Comparison of ENCODE assay signal across 9 mouse cellular contexts in genomic region chr12:25098161-25098550, GRCm38 (mm10). TPM values are rescaled to one million over a fixed set of nuclear protein-coding genes. Genes with fewer than 3 reads are reported as not detected.
A peak's percentile ranks its signal among the peaks of the same experiment; 100 is the strongest.
DNase-seq lines count a peak whose midpoint lies in the region; ATAC-seq and TF ChIP-seq lines count a peak whose summit lies in the region.
"Had no signal": no experiment of that assay in that cellular context is flagged by ENCODE, and none has a peak within 500 bp of the region (broad histone marks: within the 10 kb centered on the region; RNA-seq: fewer than 3 reads in every experiment).

No protein-coding gene starts in this region.

- no peaks in the 10 kb centered on the region; the same call in 1 of the 2 replicates for H3K36me3 ChIP-seq in heart, embryonic 11.5 days (ENCODE audit: control insufficient read depth, insufficient read depth, low read length)
- no peaks in the 10 kb centered on the region for H3K36me3 ChIP-seq in forebrain, postnatal 0 days (ENCODE audit: insufficient read depth)

- DNase-seq in heart, postnatal 36 days, result no peak
- DNase-seq in CD8-positive naive resting alpha-beta T cell, adult 2 months (ENCODE audit: low read depth in 2 of 2, low spot score in 2 of 2), result peak; percentile 41 to 57
- no peak for DNase-seq in forebrain, postnatal 0 days
- peak; percentile 74 for DNase-seq in lung, postnatal 10 days
- peak; percentile 47 to 56 for DNase-seq in thymus, postnatal 36 days
- no peak for DNase-seq in embryo, embryonic 10 days (ENCODE audit: low spot score)
- DNase-seq in layer of hippocampus, postnatal 25 days (ENCODE audit: extremely low spot score in 1 of 2, low spot score in 1 of 2), result no peak

- TF ChIP-seq CTCF in forebrain, postnatal 0 days (IDR thresholded peaks at IDR 0.05; ENCODE audit: low read depth), result no peak

- peak overlapping the region; percentile 90 for H3K4me2 ChIP-seq in heart, embryonic 11.5 days
- H3K4me2 ChIP-seq in forebrain, postnatal 0 days (ENCODE audit: low read depth), result peak overlapping the region; percentile 95

- no peaks in the 10 kb centered on the region for H3K9me3 ChIP-seq in heart, embryonic 11.5 days (replicated peaks; ENCODE audit: control insufficient read depth, low read length)
- H3K9me3 ChIP-seq in forebrain, postnatal 0 days (ENCODE audit: low read length), result no peaks in the 10 kb centered on the region

- peaks cover 16% of the 10 kb centered on the region for H3K4me1 ChIP-seq in heart, embryonic 11.5 days (ENCODE audit: control insufficient read depth, insufficient read depth, low read length)
- peaks cover 24% of the 10 kb centered on the region for H3K4me1 ChIP-seq in forebrain, postnatal 0 days (ENCODE audit: insufficient read depth)

- intact Hi-C loops in heart, postnatal 36 days (cut with DNase I), result loop anchor here (2.0 to 10.0 kb wide), 5 partner anchors 63 to 1347 kb away; no protein-coding TSS in a partner anchor

- H3K4me3 ChIP-seq in heart, embryonic 11.5 days (ENCODE audit: low read depth, low read length), result peak overlapping the region; percentile 74
- peak overlapping the region; percentile 69 for H3K4me3 ChIP-seq in forebrain, postnatal 0 days (ENCODE audit: low read depth, low read length)

- ATAC-seq in heart, embryonic 11.5 days (replicated peaks; ENCODE audit: insufficient number of reproducible peaks, low FRiP score, low TSS enrichment), result no peak
- ATAC-seq in forebrain, postnatal 0 days, result no peak

- H3K9ac ChIP-seq in heart, embryonic 11.5 days (ENCODE audit: low read depth, low read length), result peak overlapping the region; percentile 78
- peak overlapping the region; percentile 71 for H3K9ac ChIP-seq in forebrain, postnatal 0 days

- H3K27ac ChIP-seq in heart, embryonic 11.5 days (ENCODE audit: low read depth, low read length), result peak overlapping the region; percentile 93
- H3K27ac ChIP-seq in forebrain, postnatal 0 days (ENCODE audit: low read depth, low read length), result peak overlapping the region; percentile 92

- 1% methylated on average over 10 of the region's 10 CpGs for WGBS in heart, embryonic 11.5 days (ENCODE audit: insufficient replicate concordance)
- 9% methylated on average over 10 of the region's 10 CpGs for WGBS in forebrain, postnatal 0 days

- no peaks in the 10 kb centered on the region for H3K27me3 ChIP-seq in heart, embryonic 11.5 days (ENCODE audit: control insufficient read depth, insufficient read depth, low read length)
- H3K27me3 ChIP-seq in forebrain, postnatal 0 days (ENCODE audit: insufficient read depth, low read length), result no peaks in the 10 kb centered on the region
- H3K27me3 ChIP-seq: Patski had no signal

RNA-seq across cellular contexts. Expression of gene Id2, which starts 1.2 kb away (rescaled TPM):
- 511 and 550 TPM in 2 replicates for polyA plus RNA-seq in heart, embryonic 11.5 days (2014; fragmentation: Nextera tagmentation; extraction: Ambion mirVana)
- 10 to 100 TPM; 13.0 TPM for total RNA-seq in heart, postnatal 36 days (2021)
- total RNA-seq in forebrain, postnatal 0 days (2014; rRNA removed), result 239 and 261 TPM in 2 replicates
- polyA plus RNA-seq in forebrain, postnatal 0 days (2015; fragmentation: Nextera tagmentation; extraction: Ambion mirVana), result 515 and 851 TPM in 2 replicates
- total RNA-seq in layer of hippocampus, postnatal 25 days (2021), result 100 to 1,000 TPM in 1 of 2 experiments, 10 to 100 TPM in 1; 91.6 to 124 TPM

Comparison
In these comparisons a context has a peak if more than half of its experiments do, and no peak if none do; other contexts are left out.
1. DNase-seq: peak in CD8-positive naive resting alpha-beta T cell, adult 2 months (2 of 2), lung, postnatal 10 days (single experiment) and thymus, postnatal 36 days (2 of 2); none in heart, postnatal 36 days (0 of 2), forebrain, postnatal 0 days (single experiment), embryo, embryonic 10 days (single experiment) and layer of hippocampus, postnatal 25 days (0 of 2).
2. RNA of gene Id2, which starts 1.2 kb away (total RNA-seq): 239 to 261 TPM in forebrain, postnatal 0 days and 91.6 to 124 TPM in layer of hippocampus, postnatal 25 days; 13.0 TPM in heart, postnatal 36 days; every median in the first group is over 4 times any median in the second.